Mouse (Mus musculus): Measurements from ENCODE around the gene Amt.

- TF ChIP-seq POLR2A (IDR thresholded peaks at IDR 0.05; ENCODE audit: insufficient read depth, low read depth, low read length) (no peak), CTCF (IDR thresholded peaks at IDR 0.05; ENCODE audit: insufficient read depth, low read depth, low read length) (no peak)
These were observed 44.8 kb upstream of the Amt start for GRCm38 (mm10) chr9:108251877-108252276.
